Mouse (Mus musculus) midbrain, postnatal 0 days (tissue): ENCODE measurements around the gene Psma7. TPM values are rescaled to one million over a fixed set of nuclear protein-coding genes. Genes with fewer than 3 reads are reported as not detected.

ENCODE experiments used
- ATAC-seq: fragments of 200-750 bp; cut with Nextera tagmentation; 2 replicates; pipeline ENCODE4 v1.8.0; 2017; ENCODE audit warnings: moderate number of reproducible peaks, mild to moderate bottlenecking, moderate TSS enrichment, moderate library complexity; ENCODE audit not compliant: low FRiP score
- DNase-seq: peaks from one replicate; pipeline ENCODE4 v3.0.0-alpha.2; 2015; ENCODE audit warnings: low spot score
- H3K27ac ChIP-seq: fragments of 300-500 bp; sonication (generic); 2 replicates; pipeline ENCODE4 v1.5.1; 2014; ENCODE audit warnings: low read depth, mild to moderate bottlenecking, low read length, mixed read lengths
- H3K27me3 ChIP-seq: fragments of 300-500 bp; sonication (generic); 2 replicates; pipeline ENCODE4 v1.6.1; 2014; ENCODE audit warnings: low read length, control low read depth, mixed read lengths; ENCODE audit not compliant: insufficient read depth
- H3K36me3 ChIP-seq: fragments of 300-500 bp; sonication (generic); 2 replicates; pipeline ENCODE4 v1.6.1; 2014; ENCODE audit warnings: low read length, control low read depth, mixed read lengths; ENCODE audit not compliant: insufficient read depth
- H3K4me1 ChIP-seq: fragments of 300-500 bp; sonication (generic); 2 replicates; pipeline ENCODE4 v1.6.1; 2014; ENCODE audit warnings: mild to moderate bottlenecking, control low read depth, antibody characterized with exemption, low read length, mixed read lengths; ENCODE audit not compliant: insufficient read depth
- H3K4me2 ChIP-seq: fragments of 300-500 bp; sonication (generic); 2 replicates; pipeline ENCODE4 v1.6.1; 2014; ENCODE audit warnings: low read depth, mild to moderate bottlenecking, low read length, mixed read lengths; ENCODE audit not compliant: poor library complexity, severe bottlenecking
- H3K4me3 ChIP-seq: fragments of 300-500 bp; sonication (generic); 2 replicates; pipeline ENCODE4 v1.5.1; 2014; ENCODE audit warnings: low read depth, mild to moderate bottlenecking, low read length, moderate library complexity
- H3K9ac ChIP-seq: fragments of 300-500 bp; sonication (generic); replicated peaks from 2 replicates; pipeline ENCODE4 v1.6.1; 2014; ENCODE audit warnings: mild to moderate bottlenecking, low read length, moderate library complexity, mixed read lengths; ENCODE audit not compliant: poor library complexity, severe bottlenecking
- H3K9me3 ChIP-seq: fragments of 300-500 bp; sonication (generic); 2 replicates; pipeline ENCODE4 v1.6.1; 2016; ENCODE audit warnings: low read length, control low read depth
- CTCF ChIP-seq: IDR thresholded peaks from 2 replicates; pipeline ENCODE4 v1.5.1; 2016; ENCODE audit warnings: antibody characterized with exemption, mild to moderate bottlenecking
- WGBS: fragments of 180-500 bp; shearing (Covaris S2); extraction: QIAGEN DNeasy Blood & Tissue Kit; methylation state at CpG from one replicate; pipeline ENCODE4 v1.1.7; 2014; 5-methylcytosine and 5-hydroxymethylcytosine counted together
- polyA plus RNA-seq: library from polyadenylated mRNA; unstranded; fragments of >200 nt; fragmentation: Nextera tagmentation; extraction: Ambion mirVana; gene quantifications from 2 replicates; pipeline ENCODE4 v1.2.1, GENCODE M21; 2015
- total RNA-seq: library from RNA; depleted of rRNA; stranded (reverse); fragments of >200 nt; gene quantifications from 2 replicates; pipeline ENCODE4 v1.2.3, GENCODE M21; 2014; rRNA removed

The Psma7 gene
- total and polyA plus RNA-seq, 2 experiments from 2014 or later, result 197 to 584 TPM

DNA sequence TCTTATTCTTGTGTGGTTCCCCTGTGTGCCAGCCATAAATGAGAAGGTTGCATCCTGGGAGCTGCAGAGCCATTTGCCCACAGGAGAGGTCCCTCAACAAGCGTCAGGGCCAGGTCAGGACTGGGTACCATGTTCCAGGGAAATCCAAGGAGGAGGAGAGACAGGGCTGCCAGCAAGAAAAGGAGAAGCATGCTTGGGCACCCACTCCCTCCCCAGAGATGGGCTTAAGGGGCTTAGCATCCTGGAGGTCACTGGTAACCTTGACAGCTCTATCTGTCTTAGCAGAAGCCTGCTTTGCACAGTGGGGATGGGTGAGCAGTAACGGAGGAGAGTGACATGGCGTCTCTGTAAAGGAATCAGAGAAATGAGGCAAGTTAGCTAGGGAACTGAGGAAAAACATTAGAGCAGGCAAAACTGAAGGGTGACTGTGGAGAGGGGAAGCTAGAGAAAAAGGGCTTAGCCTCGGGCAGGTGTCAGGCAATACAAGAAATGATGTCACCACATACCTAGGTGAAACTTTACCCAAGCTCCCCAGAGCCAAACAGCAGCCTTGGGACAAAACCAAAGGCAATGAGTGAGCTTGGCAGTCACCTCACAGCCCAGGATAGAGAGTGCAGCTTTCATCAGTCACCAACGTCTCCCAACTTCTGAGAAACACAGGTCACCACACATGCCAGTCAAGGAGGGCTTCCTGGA lies 36.4 kb downstream of the Psma7 start:
- ATAC-seq (no peak), DNase-seq (no peak)
- H3K27me3 ChIP-seq, result no peaks in the 10 kb centered on the region
- no peaks in the 10 kb centered on the region for H3K4me1 ChIP-seq
- no peak overlapping the region for H3K9ac ChIP-seq
- no peak for TF ChIP-seq CTCF
- 57% methylated on average over 5 of the region's 5 CpGs for WGBS
- H3K4me2 ChIP-seq, result no peak overlapping the region
- H3K4me3 ChIP-seq, result no peak overlapping the region
- H3K27ac ChIP-seq, result no peak overlapping the region
- H3K36me3 ChIP-seq, result no peaks in the 10 kb centered on the region
- no peaks in the 10 kb centered on the region for H3K9me3 ChIP-seq

DNA sequence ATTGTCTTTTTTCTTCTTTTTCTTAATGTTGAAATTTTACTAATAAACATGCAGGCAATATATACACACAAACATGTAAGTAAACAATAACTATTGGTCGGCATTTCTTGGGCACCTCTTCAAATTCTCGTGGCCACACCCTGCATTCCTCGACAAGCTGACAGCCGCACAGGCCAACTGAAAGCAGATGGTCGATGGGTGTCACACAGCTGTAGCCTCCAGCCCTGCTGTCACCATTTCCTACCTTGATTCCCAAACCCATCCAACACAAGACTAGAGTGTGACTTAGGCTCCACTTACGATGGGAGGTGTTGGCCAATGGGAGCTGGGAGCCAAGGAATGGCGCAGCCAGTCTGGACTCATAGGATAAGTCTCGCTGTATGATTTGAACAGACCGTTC lies 40.6 kb downstream of the Psma7 start:
- H3K4me1 ChIP-seq, result no peaks in the 10 kb centered on the region
- DNase-seq (no peak), ATAC-seq (no peak)
- H3K4me2 ChIP-seq, result no peak overlapping the region
- no peak overlapping the region for H3K27ac ChIP-seq
- no peaks in the 10 kb centered on the region for H3K27me3 ChIP-seq
- no peak overlapping the region for H3K9ac ChIP-seq
- no peaks in the 10 kb centered on the region for H3K36me3 ChIP-seq
- H3K9me3 ChIP-seq, result no peaks in the 10 kb centered on the region
- 90% methylated on average over 9 of the region's 9 CpGs for WGBS
- H3K4me3 ChIP-seq, result no peak overlapping the region
- TF ChIP-seq CTCF, result no peak

DNA sequence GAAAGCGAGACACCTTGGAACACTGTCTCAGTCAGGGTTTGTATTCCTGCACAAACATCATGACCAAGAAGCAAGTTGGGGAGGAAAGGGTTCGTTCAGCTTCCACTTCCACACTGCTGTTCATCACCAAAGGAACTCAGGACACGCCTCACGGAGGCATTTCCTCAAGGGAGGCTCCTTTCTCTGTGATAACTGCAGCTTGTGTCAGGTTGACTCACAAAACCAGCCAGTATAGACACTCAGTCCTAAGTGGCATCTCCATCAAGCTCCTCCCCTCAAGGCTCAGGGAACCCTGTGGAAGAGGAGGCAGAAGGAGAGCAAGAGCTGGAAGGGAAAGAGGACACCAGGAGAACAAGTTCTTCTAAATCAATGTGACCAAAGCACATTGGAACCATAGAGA lies 43.8 kb downstream of the Psma7 start:
- DNase-seq (no peak), ATAC-seq (no peak)
- TF ChIP-seq CTCF, result no peak
- Histone ChIP-seq H3K9ac (no peak overlapping the region), H3K4me3 (no peak overlapping the region), H3K9me3 (no peaks in the 10 kb centered on the region), H3K27me3 (no peaks in the 10 kb centered on the region), H3K4me1 (no peaks in the 10 kb centered on the region), H3K27ac (no peak overlapping the region), H3K4me2 (no peak overlapping the region), H3K36me3 (no peaks in the 10 kb centered on the region)
- 70% methylated on average over 4 of the region's 4 CpGs for WGBS

DNA sequence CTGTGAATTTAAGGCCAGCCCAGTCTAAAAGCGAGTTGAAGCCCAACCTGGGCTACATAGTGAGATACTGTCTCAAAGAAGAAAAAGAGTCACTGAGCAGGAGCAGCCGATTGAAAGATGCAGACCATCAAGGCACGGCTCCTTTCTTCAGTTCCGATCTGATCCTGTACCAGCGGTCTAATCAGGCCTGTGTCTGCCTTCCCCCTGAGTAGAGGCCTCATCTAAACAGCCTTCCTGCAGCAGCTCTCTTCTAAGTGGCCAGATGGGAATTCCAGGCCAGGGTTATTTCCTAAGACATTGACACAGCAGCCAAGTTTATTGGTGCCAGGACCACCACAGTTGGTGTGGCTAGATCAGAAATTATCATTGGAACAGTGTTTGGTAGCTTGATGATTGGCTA lies 49.2 kb downstream of the Psma7 start:
- 92% methylated on average over 5 of the region's 5 CpGs for WGBS
- H3K4me1 ChIP-seq, result no peaks in the 10 kb centered on the region
- no peak overlapping the region for H3K4me3 ChIP-seq
- no peak for TF ChIP-seq CTCF
- H3K36me3 ChIP-seq, result no peaks in the 10 kb centered on the region
- DNase-seq (no peak), ATAC-seq (no peak)
- no peak overlapping the region for H3K9ac ChIP-seq
- H3K27ac ChIP-seq, result no peak overlapping the region
- no peaks in the 10 kb centered on the region for H3K9me3 ChIP-seq
- no peak overlapping the region for H3K4me2 ChIP-seq
- no peaks in the 10 kb centered on the region for H3K27me3 ChIP-seq

DNA sequence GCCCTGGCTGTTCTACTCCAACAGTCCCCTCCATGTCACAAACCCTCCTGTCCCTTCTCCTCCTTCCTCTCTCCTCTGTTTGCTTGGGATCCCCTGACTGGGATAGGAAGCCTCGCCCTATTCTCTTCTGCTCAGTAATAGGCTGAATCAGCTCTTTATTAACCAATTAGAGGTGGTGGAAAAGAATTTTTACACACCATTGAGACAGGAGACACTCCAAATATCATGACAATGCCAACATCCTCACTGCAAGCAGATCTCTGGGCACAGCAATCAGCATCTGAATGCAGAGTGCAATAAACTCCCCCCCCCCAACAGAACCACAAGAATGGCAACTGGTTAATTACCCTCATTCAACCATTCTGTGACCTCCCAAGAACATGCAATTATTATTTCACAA lies 53.1 kb downstream of the Psma7 start:
- no peak for TF ChIP-seq CTCF

DNA sequence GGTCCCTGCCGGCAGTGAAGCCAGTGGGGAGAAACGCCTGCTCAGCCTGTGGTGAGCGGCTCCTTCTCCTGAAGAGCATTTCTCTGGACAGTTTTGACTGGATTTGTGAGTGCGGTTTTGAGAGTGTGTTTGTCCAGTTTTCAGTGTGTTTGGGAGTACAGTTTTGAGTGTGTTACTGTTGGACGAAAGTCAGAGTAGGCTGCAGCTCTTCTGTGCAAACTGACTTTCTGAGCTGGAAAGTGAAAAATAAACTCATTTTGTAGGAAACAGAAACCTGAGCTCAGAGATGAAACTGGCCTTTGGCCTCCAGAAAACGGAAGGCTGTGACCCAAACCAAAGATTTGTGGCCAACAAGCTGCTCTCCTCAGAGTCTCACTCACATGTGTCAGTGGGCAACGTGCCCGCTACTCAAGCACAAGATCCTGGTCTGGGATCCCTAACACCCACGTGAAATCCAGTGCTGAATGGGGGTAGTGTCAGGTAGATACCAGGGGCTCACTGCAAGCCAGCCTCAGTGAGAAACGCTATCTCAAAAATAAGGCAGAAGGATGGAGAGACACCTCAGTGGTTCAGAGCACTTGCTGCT lies 55.7 kb downstream of the Psma7 start:
- Histone ChIP-seq H3K9me3 (no peaks in the 10 kb centered on the region), H3K4me1 (no peaks in the 10 kb centered on the region), H3K4me3 (no peak overlapping the region), H3K27ac (no peak overlapping the region), H3K9ac (no peak overlapping the region), H3K27me3 (no peaks in the 10 kb centered on the region), H3K36me3 (no peaks in the 10 kb centered on the region), H3K4me2 (no peak overlapping the region)
- WGBS, result 83% methylated on average over 10 of the region's 10 CpGs
- DNase-seq (no peak), ATAC-seq (no peak)
- TF ChIP-seq CTCF, result no peak

More for the DNA sequence above, 53.1 kb downstream of the Psma7 start:
- Histone ChIP-seq H3K9me3 (no peaks in the 10 kb centered on the region), H3K9ac (no peak overlapping the region), H3K36me3 (no peaks in the 10 kb centered on the region), H3K4me1 (no peaks in the 10 kb centered on the region), H3K4me2 (no peak overlapping the region), H3K27me3 (no peaks in the 10 kb centered on the region), H3K4me3 (no peak overlapping the region), H3K27ac (no peak overlapping the region)
- 71% methylated on average over 1 of the region's 1 CpGs for WGBS
- ATAC-seq (no peak), DNase-seq (no peak)

Other genes with a start within 250 kb of the Psma7 start
- 11.4 and 15.0 TPM in 2 replicates for gene Taf4, start 65.8 kb downstream of the Psma7 start, total RNA-seq
- gene Taf4, start 65.8 kb downstream of the Psma7 start, polyA plus RNA-seq, result 2.2 and 2.9 TPM in 2 replicates
- 113 and 118 TPM in 2 replicates for gene Lsm14b, start 17.4 kb downstream of the Psma7 start, total RNA-seq
- 22.0 and 23.6 TPM in 2 replicates for gene Lsm14b, start 17.4 kb downstream of the Psma7 start, polyA plus RNA-seq
- gene Ss18l1, start 76 bp upstream of the Psma7 start, total RNA-seq, result 110 and 111 TPM in 2 replicates
- 49.2 and 52.3 TPM in 2 replicates for gene Ss18l1, start 76 bp upstream of the Psma7 start, polyA plus RNA-seq
- 18.0 and 21.3 TPM in 2 replicates for gene Mtg2, start 28.2 kb upstream of the Psma7 start, total RNA-seq
- gene Mtg2, start 28.2 kb upstream of the Psma7 start, polyA plus RNA-seq, result 27.3 and 29.1 TPM in 2 replicates
- gene Hrh3, start 62.1 kb upstream of the Psma7 start, total RNA-seq, result 6.2 and 9.3 TPM in 2 replicates
- gene Hrh3, start 62.1 kb upstream of the Psma7 start, polyA plus RNA-seq, result 4.9 and 6.2 TPM in 2 replicates
- 52.6 and 67.5 TPM in 2 replicates for gene Osbpl2, start 76.9 kb upstream of the Psma7 start, total RNA-seq
- gene Osbpl2, start 76.9 kb upstream of the Psma7 start, polyA plus RNA-seq, result 64.9 and 70.3 TPM in 2 replicates
- 98.2 and 105 TPM in 2 replicates for gene Adrm1, start 129.1 kb upstream of the Psma7 start, total RNA-seq
- gene Adrm1, start 129.1 kb upstream of the Psma7 start, polyA plus RNA-seq, result 222 and 224 TPM in 2 replicates
- gene Lama5, start 183.4 kb upstream of the Psma7 start, total RNA-seq, result 5.9 and 8.9 TPM in 2 replicates
- gene Lama5, start 183.4 kb upstream of the Psma7 start, polyA plus RNA-seq, result 1.8 and 1.9 TPM in 2 replicates
- 574 and 749 TPM in 2 replicates for gene Rps21, start 214.9 kb upstream of the Psma7 start, total RNA-seq
- gene Rps21, start 214.9 kb upstream of the Psma7 start, polyA plus RNA-seq, result 388 and 422 TPM in 2 replicates
- 59.1 and 67.9 TPM in 2 replicates for gene Cables2, start 231.1 kb upstream of the Psma7 start, total RNA-seq
- gene Cables2, start 231.1 kb upstream of the Psma7 start, polyA plus RNA-seq, result 32.6 and 37.8 TPM in 2 replicates
- not detected in 2 replicates for gene Rbbp8nl, start 247.4 kb upstream of the Psma7 start, total RNA-seq
- gene Rbbp8nl, start 247.4 kb upstream of the Psma7 start, polyA plus RNA-seq, result not detected in 2 replicates